Mouse (Mus musculus) heart, adult 11 months (tissue): Measurements from ENCODE around the gene Fstl5.

Experiments used
- DNase-seq: peaks from one replicate; pipeline ENCODE4 v3.0.0; 2022

Gene Fstl5

GRCm38 (mm10) chr3:76567346-76567745 lies 493.3 kb downstream of the Fstl5 start:
- DNase-seq: no peak

DNA sequence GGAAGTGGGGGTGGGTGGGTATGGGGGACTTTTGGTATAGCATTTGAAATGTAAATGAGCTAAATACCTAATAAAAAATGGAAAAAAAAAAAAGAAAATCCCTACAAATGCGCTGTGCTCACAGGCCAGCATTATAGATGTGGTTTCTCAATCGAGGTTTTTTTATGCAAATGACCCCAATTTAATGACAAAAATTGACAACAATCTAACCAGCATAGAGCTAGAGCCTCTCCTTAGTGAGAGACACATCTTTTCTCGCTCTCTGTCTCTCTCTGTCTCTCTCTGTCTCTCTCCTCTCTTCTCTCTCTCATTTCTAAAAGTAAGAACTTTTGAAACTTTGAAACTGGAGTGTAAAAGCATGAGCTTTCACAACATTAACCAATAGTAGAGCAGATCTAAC lies 498.4 kb downstream of the Fstl5 start:
- no peak for DNase-seq

DNA sequence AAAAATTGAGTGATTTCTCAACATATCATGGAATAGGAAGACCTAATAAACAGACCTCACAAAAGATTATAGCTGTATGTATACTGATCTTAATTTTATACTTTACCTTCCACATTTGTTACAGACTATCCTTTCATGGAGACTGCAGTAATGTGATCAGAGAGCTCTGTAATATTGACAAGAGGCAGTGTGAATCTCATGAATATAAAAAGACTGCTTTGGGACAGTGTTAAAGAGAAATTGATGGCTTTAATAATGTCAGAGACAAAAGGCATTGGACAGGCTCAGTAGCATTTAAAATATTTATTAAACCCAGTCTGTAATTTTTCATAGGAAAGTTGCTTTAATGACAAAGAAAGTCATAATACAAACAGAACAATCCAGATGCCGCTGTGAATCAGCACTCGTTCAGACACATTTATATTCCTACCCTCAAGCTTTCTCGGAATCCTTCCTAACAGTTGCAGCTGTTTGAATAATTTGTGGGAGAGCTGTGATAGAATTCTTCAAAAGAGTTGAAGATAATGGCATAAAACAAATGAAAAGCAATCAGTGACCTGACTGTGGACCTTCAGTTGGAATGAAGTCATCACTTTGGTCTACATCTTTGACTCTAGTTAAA lies 499.0 kb downstream of the Fstl5 start:
- no peak for DNase-seq

DNA sequence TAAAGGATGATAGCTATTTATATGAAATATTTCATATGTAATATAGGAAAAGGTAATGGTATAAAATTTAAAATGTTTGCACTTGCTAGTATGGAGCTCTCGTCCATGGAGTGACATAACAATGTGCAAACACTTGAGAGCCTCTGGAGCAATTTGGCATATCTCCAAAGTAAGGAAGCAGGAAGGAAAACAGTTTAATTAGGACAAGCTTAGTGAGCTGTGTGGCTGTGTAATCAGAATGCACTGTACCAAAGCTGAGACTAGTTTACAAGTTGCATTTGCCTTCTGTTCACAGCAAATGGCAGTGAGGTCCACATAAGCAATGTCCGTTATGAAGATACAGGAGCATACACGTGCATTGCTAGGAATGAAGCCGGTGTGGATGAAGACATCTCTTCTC lies 519.1 kb downstream of the Fstl5 start:
- DNase-seq: no peak

GRCm38 (mm10) chr3:76620044-76620443 lies 546.0 kb downstream of the Fstl5 start:
- no peak for DNase-seq

GRCm38 (mm10) chr3:76654243-76654642 lies 580.2 kb downstream of the Fstl5 start:
- no peak for DNase-seq

DNA sequence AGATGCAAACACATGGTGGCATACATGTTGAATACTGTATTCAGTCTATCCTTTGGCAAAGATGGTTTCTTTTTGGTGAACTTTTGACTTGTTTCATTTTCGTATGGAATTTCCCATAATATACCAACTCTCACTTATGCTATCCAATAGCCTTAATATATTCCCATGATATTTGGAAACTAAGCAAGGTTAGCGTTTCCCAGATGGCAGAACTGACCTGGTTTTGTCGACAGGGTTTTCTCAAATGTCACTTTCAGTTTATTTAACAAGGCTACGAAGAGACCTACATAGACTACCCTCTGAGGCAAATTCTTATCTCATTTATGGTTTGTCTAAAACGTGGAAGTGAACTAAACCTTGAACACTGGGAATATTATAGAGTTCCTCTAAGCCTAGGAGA lies 596.8 kb downstream of the Fstl5 start:
- no peak for DNase-seq

DNA sequence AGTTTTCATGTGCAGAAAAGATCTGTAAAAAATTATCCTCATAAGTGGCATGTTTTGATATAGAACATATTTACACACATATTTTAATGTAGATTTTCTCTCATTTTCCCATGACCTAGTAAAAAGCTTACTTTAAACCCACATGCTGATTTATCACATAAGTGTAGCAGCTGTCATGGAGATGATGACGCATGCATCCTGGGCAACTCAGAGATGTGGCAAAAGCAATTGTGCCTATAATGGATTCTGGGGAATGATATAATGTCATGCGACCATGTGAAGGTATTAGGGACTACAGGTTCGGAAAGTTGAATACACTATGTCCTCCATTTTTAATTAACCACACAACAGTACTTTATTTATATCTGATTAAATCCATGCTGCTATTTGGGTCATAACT lies 601.9 kb downstream of the Fstl5 start:
- DNase-seq: no peak

DNA sequence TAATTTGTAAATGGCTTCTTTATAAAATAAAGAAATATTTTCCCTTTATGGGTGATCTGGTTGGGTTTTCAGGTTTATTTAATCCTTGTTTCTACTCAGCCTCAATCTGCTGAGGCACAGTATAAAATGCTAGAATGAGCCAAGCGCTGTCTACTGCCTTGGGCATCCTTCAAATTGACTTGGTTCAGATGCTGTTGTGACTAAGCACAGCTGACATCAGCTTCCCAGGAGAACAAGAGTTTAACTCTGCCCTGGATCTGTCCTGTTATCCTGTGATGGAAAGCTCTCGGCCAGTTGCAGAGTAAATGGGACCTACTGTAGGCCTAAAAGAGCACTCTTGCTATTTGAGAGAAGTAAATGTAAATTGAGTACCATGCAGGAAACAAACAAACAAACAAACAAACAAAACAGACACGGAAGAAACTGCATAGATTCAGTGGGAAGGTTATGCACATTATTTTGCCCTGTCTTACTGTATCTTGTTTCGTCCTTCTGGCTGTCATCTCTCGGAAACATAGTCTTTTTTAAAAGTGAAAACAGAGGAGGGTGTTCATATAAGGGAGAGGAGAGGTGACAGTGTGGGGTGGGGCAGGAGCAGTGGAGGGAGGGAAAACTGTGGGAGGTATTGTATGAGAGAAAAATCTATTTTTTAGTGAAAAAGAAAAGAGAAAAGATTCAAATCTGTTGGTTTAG lies 605.9 kb downstream of the Fstl5 start:
- DNase-seq: no peak

DNA sequence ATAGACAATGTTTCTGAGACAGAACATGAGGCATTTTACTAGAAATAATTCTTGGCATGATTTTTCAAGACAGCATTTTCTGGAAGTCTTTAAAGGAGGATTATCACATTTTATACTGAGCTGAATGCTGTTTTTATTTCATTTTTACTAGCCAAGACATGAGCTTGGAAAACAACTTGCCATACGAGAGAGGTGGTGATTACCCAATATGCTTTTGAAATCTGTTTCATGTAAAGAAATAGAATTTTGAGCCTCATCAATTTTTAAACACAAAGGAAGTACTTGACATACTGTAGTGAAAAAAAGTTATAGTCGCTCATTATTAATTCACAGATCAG lies 606.4 kb downstream of the Fstl5 start:
- no peak for DNase-seq

DNA sequence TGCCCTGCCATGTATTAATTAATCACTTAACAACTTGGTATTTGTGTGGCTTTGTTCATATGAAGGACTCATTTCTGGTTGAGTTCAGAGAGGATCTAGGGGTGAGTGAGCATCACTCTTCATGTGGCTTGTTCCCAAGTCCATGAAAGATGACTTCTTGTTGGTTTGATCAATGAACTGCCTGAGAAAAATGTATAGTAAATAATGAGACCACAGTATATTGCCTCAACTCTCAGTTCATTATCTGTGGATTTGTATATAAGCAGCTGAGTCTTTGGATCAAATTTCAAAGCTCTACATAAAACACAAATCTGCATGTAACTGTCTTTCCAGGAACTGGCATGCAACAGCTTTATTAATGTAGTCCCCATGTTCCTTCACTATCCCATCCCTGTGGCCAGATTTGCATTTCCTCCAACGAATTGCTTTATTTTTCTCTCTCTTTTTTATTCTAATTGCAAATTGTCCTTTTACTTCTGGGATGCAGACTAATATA lies 623.1 kb downstream of the Fstl5 start:
- DNase-seq: no peak

GRCm38 (mm10) chr3:76739221-76739620 lies 665.2 kb downstream of the Fstl5 start:
- no peak for DNase-seq
